Mouse (Mus musculus) thymus, postnatal 14 days (tissue): ENCODE data around the gene Pard3.

Experiments used
- DNase-seq: peaks from one replicate; pipeline ENCODE4 v3.0.0; 2021

The Pard3 gene

DNA sequence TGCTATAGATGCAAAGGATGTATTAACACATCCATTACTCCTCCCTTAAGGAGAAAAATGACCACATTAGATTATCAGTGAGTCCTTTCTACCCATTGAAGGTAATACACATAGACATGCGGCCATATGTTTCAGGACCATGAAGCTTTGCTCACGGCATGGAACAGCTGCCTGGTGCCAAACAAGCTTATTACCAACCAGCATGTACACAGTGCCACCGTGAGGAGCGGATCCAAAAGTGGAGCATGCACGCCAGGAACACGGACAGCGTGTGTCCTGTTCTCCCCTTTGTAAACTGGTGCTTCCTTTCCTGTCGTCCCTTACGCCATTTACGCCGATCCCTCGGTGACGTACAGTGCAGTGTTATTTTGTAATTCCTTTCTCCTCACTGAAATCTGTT lies 232.2 kb downstream of the Pard3 start:
- no peak for DNase-seq

DNA sequence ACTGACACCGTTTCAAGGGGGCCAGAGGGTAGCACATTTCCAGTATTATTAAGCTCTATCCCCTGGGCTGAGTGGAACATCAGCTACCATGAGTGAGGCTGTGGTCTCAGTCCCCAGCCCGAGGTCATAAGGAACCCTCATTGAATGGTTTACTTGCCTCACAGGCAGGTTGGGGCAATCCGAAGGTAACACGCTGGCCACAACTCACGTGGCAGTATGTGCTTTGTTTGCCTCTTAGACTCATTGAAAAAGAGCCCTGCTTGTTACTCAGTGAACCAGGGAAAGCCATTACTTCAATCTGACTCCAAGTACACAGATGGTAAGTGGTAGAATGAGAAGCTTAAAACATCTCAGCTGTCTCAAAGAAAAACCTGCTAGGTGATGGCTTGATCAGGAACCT lies 236.8 kb downstream of the Pard3 start:
- DNase-seq: no peak

DNA sequence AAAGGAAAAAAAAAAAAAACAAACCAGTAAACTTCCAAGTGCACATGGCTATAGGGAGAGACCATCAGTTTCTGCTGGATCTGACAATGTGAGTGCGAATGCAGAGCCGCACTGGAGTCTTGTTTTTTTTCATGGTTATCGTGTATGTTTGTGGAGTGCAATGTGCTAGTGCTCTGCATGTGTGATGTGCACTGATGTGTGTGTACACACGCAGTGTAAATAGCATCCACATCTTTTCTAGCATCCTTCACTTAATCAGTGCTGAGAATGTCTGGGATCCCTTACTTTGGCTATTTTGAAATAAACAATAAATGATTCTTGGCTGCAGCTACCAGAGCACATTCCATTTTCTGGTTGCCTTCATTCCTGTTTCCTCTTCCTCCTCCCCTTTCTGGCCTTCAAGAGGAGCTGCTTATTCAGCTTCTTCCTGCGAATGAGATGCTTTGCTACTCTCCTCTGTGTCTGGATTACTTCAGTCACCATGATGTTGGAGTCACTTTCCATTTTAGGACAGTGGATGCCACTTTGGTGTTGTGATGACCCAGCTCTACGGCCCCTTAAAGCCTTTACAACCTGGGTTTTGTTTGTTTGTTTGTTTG lies 239.3 kb downstream of the Pard3 start:
- DNase-seq: no peak

DNA sequence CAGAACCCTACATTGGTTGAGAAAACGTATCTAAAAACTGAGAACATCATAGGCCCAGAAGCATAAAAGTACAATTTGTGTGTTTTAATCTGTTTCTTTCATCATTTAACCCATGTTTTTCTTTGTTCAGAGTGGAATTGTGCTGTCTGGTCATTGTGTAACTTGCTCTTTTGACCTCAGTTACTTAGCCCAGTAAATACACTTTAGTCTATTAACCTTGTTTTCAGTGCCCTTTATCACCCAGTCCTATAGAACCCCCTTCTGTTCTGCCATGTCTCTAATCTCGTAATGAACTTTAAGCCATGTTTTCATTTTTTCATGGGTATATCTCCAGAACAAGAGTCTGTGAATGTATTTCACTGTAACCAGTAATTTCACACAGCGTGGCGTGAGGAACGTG lies 243.3 kb downstream of the Pard3 start:
- no peak for DNase-seq

DNA sequence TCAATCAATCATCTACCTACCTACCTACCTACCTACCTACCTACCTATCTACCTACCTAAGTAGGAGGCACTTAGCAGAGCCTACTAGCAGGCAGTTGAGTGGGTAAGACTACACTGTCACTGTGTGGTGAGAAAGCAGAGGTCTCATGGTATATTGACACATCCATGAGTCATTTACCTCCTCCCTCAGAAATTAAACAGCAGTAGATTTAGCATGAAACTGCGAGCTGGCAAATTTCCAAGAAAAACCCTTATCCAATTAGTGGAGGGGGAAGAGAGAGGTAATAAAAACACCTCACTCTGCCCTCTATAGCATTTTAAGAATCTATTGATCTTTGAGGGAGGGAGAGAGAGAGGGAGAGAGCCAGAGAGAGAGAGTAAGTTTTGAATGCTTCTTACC lies 245.7 kb downstream of the Pard3 start:
- no peak for DNase-seq

DNA sequence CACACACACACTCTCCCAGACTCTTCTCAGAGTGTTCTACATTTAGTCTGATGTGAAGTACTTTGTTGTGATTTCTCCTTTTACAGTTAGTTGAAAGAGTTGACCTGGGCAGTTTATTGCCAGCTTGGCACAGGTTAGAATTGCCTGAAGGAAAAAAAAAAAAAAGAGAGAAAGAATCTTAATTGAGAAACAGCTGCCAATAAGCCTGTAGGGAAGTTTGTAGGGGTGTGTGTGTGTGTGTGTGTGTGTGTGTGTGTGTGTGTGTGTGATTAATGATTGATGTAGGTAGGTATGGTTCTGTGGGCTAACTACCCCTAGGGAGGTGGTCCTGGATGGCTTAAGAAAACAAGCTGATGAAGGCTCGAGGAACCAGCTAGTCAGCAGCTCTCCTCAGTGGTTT lies 252.1 kb downstream of the Pard3 start:
- DNase-seq: no peak

DNA sequence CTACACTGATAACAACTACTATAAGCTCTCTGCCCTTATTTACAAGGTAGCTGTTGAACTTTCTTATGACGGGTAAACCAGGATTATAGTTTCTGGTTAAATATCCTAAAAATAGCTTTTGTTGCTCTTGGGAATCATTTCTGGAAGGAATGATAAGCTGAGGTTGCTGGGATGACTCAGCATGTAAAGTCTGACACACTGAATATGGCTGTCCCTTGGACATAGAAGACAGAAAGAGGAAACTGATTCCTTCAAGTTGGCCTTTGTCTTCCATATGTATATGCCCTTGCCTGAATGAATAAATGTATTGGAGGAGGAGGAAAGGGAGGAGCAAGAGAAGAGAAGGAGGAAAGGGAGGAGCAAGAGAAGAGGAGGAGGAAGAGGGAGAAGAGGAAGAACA lies 254.2 kb downstream of the Pard3 start:
- no peak for DNase-seq

DNA sequence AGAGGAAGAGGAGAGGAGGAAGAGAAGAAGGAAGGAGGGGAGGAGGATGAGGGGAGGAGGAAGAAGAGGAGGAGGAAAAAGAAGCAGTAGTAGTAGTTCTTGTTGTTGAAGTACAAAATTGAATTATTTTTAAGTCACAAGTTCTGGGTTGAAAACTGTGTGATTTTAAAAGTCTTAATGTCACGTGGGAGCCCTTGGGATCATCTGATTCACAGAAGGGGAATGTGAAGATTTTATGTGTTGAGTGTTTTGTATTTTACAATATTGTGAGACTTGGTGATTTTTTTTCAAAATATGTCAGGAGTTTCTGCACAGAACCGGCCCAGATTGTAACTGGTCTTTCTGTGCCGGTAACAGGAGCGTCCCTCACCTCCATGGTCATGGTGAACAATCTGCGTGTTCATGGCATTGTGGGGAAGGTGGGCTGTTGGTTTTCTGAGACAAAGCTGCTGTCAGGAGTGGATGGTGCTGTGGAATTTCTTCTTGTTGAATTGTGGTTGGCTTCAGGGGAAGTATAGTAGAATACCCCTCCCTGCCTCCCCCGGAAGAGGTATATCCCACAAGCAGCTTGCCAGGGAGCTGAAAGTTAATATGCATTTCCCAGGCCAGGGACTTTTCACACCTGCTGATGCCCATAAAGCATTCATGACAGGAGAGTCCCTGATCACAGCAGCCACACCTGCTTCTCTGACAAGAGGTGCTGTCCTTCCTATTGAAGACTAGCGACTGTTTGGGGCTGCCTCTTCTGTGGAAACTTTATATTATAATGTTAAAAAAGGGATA lies 254.9 kb downstream of the Pard3 start:
- DNase-seq: no peak

DNA sequence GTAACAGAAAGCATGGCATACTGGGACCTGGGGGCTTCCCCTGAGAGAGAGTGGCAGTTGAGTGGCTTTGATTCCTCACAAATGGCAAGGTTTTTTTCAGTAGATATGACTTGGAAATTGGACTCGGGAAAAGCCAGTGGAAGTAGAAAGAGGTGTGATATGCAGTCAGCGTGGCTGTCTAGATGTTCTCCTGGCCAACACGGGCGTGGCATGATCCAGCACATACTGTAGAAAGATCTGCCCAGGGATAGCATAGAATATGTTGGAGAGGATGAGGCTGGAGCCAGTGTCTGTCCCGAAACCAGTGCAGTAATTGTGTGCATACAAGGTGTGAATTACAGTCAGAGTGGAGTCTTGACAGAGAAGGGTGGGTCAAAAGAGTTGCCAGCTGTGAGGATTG lies 257.2 kb downstream of the Pard3 start:
- no peak for DNase-seq

DNA sequence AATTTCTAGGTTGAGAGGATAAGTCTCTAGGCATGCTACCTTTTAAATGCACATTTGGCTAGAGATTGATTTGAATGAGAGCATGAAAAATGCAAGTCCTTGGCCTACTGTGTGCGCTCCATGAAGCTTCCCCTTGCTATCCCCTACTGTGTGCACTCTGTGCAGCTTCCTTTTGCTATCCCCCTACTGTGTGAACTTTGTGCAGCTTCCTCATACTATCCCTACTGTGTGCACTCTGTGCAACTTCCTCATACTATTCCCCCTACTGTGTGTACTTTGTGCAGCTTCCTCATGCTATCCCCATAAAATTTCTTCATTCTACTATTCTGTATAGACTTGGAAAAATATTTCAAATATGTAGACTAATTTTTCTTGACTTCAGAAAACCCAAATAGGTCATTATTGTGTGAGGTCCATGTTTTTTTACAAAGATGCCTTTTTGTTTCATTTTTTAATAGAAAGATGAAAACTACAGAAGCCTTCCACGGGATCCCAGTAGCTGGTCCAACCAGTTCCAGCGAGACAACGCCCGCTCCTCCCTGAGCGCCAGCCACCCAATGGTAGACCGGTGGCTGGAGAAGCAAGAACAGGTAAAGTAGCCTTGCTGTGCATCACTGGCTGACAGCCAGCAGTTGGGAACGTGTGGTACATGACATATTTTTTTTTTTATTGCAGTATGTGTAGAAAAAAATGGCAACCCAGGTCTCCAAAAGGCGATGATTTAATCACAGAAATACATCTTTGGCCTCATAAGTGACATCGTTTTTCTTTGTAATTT lies 260.1 kb downstream of the Pard3 start:
- no peak for DNase-seq

DNA sequence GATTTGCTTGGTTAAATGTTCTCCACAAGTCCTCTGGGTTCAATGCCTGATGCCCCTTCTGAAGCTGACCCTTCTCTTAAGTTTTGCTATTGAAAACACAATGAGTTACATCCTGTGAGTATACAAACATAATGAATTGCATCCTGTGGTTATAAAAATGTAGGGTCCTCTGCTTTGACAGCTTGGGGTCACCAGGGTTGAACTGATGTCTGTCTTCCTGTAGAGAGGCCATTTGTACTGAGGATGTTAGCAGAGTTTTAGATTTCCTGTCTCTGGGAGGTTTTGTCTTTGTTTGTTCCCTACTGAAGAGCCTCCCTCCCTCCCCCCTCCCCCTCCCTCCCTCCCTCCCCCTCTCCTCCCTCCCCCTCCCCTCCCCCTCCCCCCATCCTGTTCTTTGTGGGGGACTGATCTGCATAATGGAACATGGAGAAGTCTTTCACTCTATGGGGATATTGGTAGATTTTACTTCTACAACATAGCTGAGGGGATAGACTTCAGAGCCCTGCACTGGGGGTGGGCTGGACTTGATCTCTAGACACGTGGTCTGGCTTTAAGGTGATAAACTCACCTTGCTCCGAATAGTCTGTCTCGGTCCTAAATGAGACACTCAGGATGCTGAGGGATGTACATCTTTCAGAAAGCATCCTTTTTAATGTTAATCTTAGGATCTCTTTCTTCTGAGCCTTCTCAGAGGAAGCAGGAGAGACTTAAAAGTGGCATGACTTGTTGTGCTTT lies 261.3 kb downstream of the Pard3 start:
- peak; percentile 4 for DNase-seq

DNA sequence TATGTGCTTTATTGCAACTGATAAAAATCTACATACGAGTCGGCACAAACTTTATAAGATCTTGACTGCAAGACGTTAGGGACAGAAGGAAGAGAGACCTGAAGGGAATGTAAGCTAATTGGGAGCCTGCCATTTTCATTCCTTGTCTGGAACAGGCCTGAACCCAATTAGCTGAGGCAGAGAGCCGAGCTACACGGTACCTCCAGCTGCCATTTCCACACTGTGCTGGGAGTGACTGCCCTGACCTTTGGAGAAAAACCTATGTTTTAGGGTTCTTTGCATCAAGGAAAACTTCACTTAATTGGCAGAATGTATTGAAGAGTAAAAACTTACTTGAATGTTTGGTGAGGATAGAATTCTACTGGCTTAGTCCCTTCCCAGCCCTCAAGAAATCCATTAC lies 262.1 kb downstream of the Pard3 start:
- DNase-seq: no peak

DNA sequence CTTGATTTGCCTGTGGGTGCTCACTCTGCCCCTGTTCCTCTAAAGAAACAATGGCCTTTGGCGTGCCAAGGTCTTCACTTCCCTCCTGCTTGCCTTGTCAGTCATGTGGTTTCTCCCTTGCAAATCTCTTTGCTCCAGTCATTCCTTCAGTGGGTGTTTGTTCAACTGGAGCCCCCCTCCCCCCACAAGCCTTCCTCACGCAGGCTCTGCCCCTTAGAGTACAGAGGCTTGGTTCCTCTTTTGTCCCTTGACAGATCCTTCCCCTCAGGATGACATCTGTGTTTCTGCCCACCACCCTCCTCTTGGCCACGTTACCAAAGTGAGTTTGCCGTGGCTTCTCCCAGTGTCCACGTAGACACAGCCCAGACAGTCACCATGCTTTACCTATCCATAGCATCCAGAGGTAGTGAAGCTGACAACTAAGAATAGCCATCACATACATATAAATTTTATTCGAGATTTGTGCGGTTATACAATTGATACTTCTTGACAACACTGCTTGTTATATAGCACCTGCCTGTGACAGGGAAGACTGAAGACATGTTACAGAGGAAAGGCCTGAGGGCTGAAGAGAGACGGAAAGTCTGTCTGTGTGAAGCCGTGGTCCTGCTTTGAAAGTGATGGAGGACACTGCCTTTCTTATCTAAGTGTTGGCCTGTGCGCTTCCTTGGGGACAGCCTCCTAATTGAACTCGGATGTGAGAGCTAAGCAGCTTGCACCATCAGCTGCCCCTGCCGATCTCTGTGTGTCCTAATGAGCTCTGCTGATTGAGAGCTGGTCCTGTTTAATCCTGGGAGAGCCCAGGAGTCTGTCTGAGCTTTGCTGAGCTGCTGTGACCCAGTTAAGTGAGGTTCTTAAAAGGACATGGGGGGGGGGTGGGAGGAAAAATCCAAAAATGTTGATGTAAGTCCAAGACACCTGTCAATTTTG lies 266.8 kb downstream of the Pard3 start:
- DNase-seq: no peak

DNA sequence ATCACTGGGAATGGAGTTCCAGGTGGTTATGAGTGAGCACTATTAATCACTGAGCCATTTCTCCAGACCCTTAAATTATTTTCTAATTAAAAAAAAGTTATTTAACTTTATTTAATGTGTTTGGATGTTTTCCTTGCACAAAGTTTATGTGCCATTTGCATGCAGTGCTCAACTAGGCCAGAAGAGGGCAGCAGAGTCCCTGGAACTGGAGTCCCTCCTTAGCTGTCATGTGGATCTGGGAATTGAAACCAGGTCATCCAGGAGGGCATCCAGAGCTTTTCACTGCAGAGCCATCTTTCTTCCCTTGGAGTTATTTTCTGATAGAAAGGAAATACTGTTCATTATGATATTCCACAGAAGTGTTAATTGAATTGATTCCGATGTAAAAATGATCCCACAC lies 268.1 kb downstream of the Pard3 start:
- DNase-seq: peak; percentile 72

DNA sequence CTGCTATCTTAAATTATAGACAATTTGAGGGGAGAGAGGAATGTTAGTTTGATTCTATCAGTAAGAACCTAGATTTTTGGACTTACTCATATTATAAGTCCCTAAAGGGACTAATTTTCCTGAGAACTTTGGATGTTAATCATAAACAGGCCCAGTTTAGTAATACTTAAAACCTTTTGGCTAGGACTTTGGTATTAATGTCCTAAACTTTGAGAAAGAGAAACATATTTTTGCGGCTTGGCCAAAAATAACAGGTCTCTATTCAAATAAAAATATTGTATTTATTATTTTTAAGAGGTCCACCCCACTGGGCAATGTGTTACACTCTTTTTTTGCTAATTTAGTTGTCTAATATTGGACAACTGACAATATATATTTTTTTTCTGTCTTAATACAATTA lies 271.5 kb downstream of the Pard3 start:
- no peak for DNase-seq

DNA sequence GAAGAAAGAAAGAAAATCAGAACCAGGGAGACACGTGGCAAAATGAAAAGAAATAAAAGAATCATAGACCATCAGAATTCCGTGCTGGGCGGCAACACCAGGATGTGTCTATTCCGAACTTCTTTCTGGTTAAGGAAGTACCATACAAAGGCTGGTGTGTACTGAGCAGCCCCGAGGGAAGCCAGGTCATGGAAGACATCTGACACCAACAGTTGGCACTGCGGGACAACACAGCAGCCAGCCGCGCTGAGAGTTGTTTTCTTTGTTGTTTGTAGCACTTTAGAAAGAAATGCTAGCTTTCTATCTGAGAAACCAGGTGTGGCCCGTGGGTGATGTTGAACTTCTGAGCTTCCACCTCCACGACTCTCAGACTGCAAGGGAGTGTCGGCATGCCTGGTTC lies 274.5 kb downstream of the Pard3 start:
- DNase-seq: no peak

DNA sequence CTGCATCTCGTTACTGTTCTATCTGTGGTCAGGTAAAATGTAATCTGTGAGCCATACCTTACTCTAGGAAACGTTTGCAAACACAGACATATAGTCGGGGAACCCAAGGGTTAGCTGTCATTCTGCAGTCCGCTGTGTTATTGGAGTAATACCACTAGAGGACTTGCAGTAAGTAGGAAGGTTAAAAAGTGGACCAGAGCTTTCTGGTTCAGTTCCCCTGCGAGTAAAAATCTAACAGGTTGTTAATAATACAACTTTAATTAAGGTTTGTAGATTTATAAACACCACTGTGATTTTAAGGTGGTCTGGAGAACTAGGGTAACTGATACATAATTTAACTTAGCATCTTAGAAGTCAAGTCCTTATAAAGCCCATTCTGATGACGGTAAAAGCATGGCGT lies 277.4 kb downstream of the Pard3 start:
- no peak for DNase-seq

DNA sequence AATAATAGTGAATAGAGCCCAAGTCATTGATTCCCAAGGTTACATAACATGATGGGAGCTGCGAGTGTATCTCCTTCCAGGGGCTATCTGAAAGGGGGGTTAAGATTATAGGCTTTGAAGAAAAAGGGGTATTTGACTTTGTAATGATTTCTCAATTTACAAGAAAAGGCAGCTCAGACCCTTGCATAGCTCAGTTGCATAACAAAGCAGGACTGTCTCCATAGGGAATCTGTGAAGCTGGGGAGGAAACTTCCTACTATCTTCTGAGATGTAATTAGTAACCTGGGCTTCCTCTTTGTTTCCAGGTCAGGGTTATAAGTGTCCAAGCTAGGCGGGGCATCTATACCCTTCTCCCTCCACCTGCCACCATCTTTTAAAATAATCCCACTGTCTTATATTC lies 279.4 kb downstream of the Pard3 start:
- DNase-seq: no peak

DNA sequence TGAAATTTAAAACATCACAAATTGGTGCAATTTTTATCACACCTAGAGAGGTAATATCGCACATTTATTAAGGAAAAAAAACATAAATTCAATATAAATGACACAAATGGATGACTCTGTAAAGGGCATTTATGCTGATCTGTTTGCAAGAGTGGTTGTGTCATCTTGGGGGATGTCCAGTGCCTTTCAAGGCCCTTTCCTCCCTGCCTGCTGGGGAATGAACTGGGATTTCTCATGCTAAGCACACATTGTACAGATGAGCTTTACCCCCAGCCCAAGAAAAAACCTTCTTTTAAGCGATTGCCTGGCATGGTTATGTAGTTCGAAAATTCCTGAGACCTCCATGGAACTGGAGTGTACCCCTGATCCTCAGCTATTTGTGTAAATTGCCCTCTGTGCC lies 280.7 kb downstream of the Pard3 start:
- no peak for DNase-seq

DNA sequence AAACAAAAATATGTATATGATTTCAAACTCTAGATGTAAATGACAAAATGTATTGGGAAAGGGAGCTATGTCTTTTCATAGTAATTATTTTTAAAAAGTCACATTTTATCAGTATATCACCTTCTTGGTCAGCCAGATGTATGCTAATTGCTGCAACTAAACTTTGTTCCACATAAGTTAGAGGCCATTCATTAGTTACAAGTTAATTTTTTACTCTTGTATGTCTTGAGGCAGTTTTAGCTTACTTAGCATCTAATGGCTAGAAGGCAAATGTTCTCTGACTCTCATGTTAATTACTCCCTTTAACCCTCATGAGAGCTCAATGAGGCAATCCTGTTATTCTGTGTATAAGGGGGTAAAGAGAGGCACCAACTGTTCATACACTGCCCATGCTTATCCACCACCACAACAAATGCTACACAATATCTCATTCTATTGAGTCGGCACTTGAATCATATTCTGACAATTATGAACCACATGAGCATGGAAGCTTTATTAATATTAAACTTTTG lies 282.3 kb downstream of the Pard3 start:
- DNase-seq: no peak

DNA sequence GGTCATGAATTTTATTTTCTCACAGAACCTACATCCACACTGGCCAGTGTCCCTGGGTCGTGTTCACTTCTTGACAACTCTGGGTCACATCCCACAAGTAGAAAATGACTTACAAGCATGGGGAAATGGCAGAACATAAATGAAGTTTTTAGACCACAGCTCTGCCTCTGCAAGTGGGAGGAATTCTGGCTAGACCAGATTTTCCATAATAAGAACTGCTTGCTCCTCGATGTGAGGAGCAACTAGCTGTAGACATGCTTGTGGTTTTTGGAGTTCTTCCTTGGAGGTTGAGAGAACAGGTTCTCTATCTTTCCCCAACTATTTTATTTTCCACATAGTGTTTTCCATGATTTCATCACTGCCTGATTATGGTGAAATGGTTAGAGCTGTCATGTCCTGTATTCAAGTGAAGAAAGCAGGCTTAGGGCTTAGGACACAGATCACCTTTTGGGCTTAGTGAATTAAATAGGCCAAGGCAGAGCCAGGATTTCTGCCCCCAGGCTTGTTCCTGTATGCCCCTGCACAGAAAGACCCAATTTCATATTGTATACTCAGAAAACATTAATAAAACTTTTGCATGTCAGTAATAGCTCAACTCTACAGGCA lies 284.3 kb downstream of the Pard3 start:
- DNase-seq: no peak

DNA sequence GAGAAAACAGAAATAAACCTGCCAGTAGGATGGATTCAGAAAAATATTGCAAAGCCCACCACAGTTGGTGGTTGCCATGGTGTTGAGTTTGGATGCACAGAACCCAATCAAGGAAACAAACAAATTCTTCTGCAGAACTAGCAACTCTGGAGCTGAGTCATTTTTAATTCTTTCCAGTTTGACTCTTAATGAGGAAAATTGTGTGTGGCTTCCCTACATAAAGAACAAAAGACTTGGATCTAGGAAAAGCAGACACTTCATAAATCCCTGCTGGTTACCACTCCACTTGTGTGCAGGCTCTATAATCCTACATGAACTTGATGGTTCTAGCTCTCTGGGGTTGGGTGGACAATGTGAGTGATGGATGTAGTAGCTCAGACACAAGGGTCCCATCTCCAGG lies 298.1 kb downstream of the Pard3 start:
- DNase-seq: no peak
